Mouse (Mus musculus) hindbrain, postnatal 0 days (tissue): Measurements from ENCODE around the gene Plekhg3. TPM values are rescaled to one million over a fixed set of nuclear protein-coding genes. Genes with fewer than 3 reads are reported as not detected.
A peak's percentile ranks its signal among the peaks of the same experiment; 100 is the strongest.

ENCODE experiments used
- ATAC-seq: fragments of 200-750 bp; cut with Nextera tagmentation; 2 replicates; pipeline ENCODE4 v1.8.0; 2017; ENCODE audit warnings: mild to moderate bottlenecking, moderate TSS enrichment, moderate library complexity
- DNase-seq: peaks from one replicate; pipeline ENCODE4 v3.0.0-alpha.2; 2015; ENCODE audit warnings: low spot score
- H3K27ac ChIP-seq: fragments of 300-500 bp; sonication (generic); 2 replicates; pipeline ENCODE4 v1.5.1; 2014; ENCODE audit warnings: mild to moderate bottlenecking
- H3K27me3 ChIP-seq: fragments of 300-500 bp; sonication (generic); 2 replicates; pipeline ENCODE4 v1.6.1; 2014; ENCODE audit warnings: low read length, mixed read lengths; ENCODE audit not compliant: insufficient read depth
- H3K36me3 ChIP-seq: fragments of 300-500 bp; sonication (generic); 2 replicates; pipeline ENCODE4 v1.6.1; 2014; ENCODE audit warnings: low read length, mixed read lengths; ENCODE audit not compliant: insufficient read depth
- H3K4me1 ChIP-seq: fragments of 300-500 bp; sonication (generic); 2 replicates; pipeline ENCODE4 v1.6.1; 2014; ENCODE audit warnings: antibody characterized with exemption, low read length, mixed read lengths; ENCODE audit not compliant: insufficient read depth
- H3K4me2 ChIP-seq: fragments of 300-500 bp; sonication (generic); 2 replicates; pipeline ENCODE4 v1.6.1; 2014; ENCODE audit warnings: low read depth, mild to moderate bottlenecking, low read length, moderate library complexity, mixed read lengths
- H3K4me3 ChIP-seq: fragments of 300-500 bp; sonication (generic); 2 replicates; pipeline ENCODE4 v1.5.1; 2014; ENCODE audit warnings: low read length
- H3K9ac ChIP-seq: fragments of 300-500 bp; sonication (generic); replicated peaks from 2 replicates; pipeline ENCODE4 v1.6.1; 2014; ENCODE audit warnings: mild to moderate bottlenecking, low read length, moderate library complexity, mixed read lengths
- H3K9me3 ChIP-seq: fragments of 300-500 bp; sonication (generic); 2 replicates; pipeline ENCODE4 v1.6.1; 2016; ENCODE audit warnings: low read length, mixed read lengths
- CTCF ChIP-seq: IDR thresholded peaks from 2 replicates; pipeline ENCODE4 v1.5.1; 2016; ENCODE audit warnings: antibody characterized with exemption, control low read depth, low read depth
- WGBS: fragments of 180-500 bp; shearing (Covaris S2); extraction: QIAGEN DNeasy Blood & Tissue Kit; methylation state at CpG from one replicate; pipeline ENCODE4 v1.1.7; 2014; 5-methylcytosine and 5-hydroxymethylcytosine counted together
- microRNA-seq, 2 experiments: library from miRNA; unstranded; fragments of <30 nt; microRNA quantifications; one replicate each; pipeline ENCODE4; 2016
- polyA plus RNA-seq: library from polyadenylated mRNA; unstranded; fragments of >200 nt; fragmentation: Nextera tagmentation; extraction: Ambion mirVana; gene quantifications from 2 replicates; pipeline ENCODE4 v1.2.1, GENCODE M21; 2015
- total RNA-seq: library from RNA; depleted of rRNA; stranded (reverse); fragments of >200 nt; gene quantifications from 2 replicates; pipeline ENCODE4 v1.2.3, GENCODE M21; 2014; rRNA removed

Gene Plekhg3
- total and polyA plus RNA-seq, 2 experiments from 2014 or later, result 1.8 to 5.4 TPM

DNA sequence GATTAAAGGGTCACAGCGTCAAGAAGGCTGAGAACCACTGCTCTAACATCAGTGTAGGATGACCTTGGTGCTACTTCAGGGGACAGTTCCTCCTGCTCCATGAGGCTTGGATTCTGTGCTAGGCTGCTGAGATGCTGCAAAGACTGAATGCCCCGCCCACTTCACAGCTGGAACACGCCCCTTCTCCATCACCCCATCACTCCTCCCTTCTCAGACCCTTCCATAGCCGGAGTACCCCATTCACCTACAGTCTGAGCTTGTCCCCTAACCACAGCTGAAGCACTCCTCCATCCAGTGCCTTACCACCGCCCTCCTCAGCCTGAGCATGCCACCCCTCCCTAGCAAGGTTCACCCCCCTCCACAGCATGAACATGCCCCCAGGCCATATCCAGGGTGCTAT lies 89.2 kb downstream of the Plekhg3 start:
- H3K9ac ChIP-seq, result no peak overlapping the region

DNA sequence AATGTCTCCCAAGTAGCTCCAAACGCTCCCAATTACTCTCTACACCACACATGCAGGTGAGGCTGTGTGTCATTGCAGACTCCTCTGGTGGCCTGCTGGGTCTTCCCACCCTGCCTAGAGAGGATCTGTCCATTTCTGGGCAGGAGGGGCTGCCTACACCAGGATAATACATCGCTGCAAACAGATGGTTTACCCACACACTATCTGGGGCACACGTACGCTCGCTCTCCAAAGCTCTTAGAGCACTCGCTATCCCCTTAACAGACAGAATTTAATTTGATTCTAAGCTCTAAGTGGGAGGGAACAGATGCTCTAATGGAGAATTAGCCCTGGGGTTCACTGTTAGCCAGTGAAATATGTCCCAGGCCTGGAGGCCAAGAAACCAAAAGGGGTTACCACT lies 92.7 kb downstream of the Plekhg3 start:
- Histone ChIP-seq H3K36me3 (peaks cover 16% of the 10 kb centered on the region; the same call in 1 of the 2 replicates), H3K4me3 (no peak overlapping the region), H3K9ac (no peak overlapping the region), H3K9me3 (no peaks in the 10 kb centered on the region), H3K27me3 (no peaks in the 10 kb centered on the region), H3K4me1 (no peaks in the 10 kb centered on the region), H3K27ac (no peak overlapping the region), H3K4me2 (no peak overlapping the region)
- TF ChIP-seq CTCF, result no peak
- DNase-seq (no peak), ATAC-seq (peak; percentile 25)
- 58% methylated on average over 6 of the region's 6 CpGs for WGBS

More for the DNA sequence above, 89.2 kb downstream of the Plekhg3 start:
- H3K36me3 ChIP-seq, result peaks cover 7% of the 10 kb centered on the region; the same call in 1 of the 2 replicates
- no peak overlapping the region for H3K4me2 ChIP-seq
- H3K9me3 ChIP-seq, result no peaks in the 10 kb centered on the region
- 70% methylated on average over 5 of the region's 5 CpGs for WGBS
- no peaks in the 10 kb centered on the region for H3K4me1 ChIP-seq
- H3K4me3 ChIP-seq, result no peak overlapping the region
- H3K27ac ChIP-seq, result no peak overlapping the region
- no peaks in the 10 kb centered on the region for H3K27me3 ChIP-seq
- no peak for DNase-seq
- TF ChIP-seq CTCF, result no peak
- ATAC-seq, result no peak

Small RNA genes lying within 50 kb of the gene (microRNA-seq; reads per million reads assigned to microRNA genes)
- 0 to 0.18 reads per million in 2 experiments for gene Mir5135

Other genes starting within 250 kb of the Plekhg3 start
- gene Akap5, start 206.0 kb upstream of the Plekhg3 start, total RNA-seq, result 13.1 and 15.0 TPM in 2 replicates
- 11.8 and 12.5 TPM in 2 replicates for gene Akap5, start 206.0 kb upstream of the Plekhg3 start, polyA plus RNA-seq
- 20.5 and 25.2 TPM in 2 replicates for gene Zbtb25, start 161.3 kb upstream of the Plekhg3 start, total RNA-seq
- gene Zbtb25, start 161.3 kb upstream of the Plekhg3 start, polyA plus RNA-seq, result 12.1 and 12.7 TPM in 2 replicates
- gene Zbtb1, start 160.6 kb upstream of the Plekhg3 start, total RNA-seq, result 3.3 and 3.6 TPM in 2 replicates
- gene Zbtb1, start 160.6 kb upstream of the Plekhg3 start, polyA plus RNA-seq, result 3.0 and 3.1 TPM in 2 replicates
- 9.6 and 17.2 TPM in 2 replicates for gene Hspa2, start 126.7 kb upstream of the Plekhg3 start, total RNA-seq
- 11.1 and 13.8 TPM in 2 replicates for gene Hspa2, start 126.7 kb upstream of the Plekhg3 start, polyA plus RNA-seq
- gene Ppp1r36, start 113.4 kb upstream of the Plekhg3 start, total RNA-seq, result 0.25 and 0.52 TPM in 2 replicates
- 2.7 and 2.8 TPM in 2 replicates for gene Ppp1r36, start 113.4 kb upstream of the Plekhg3 start, polyA plus RNA-seq
- gene Sptb, start 179.7 kb downstream of the Plekhg3 start, total RNA-seq, result 45.4 and 50.1 TPM in 2 replicates
- 5.5 and 5.8 TPM in 2 replicates for gene Sptb, start 179.7 kb downstream of the Plekhg3 start, polyA plus RNA-seq
- 46.8 and 51.0 TPM in 2 replicates for gene Churc1, start 234.6 kb downstream of the Plekhg3 start, total RNA-seq
- 137 and 164 TPM in 2 replicates for gene Churc1, start 234.6 kb downstream of the Plekhg3 start, polyA plus RNA-seq
- 31.3 and 33.2 TPM in 2 replicates for gene Fntb, start 234.7 kb downstream of the Plekhg3 start, total RNA-seq
- 35.0 and 36.2 TPM in 2 replicates for gene Fntb, start 234.7 kb downstream of the Plekhg3 start, polyA plus RNA-seq